Mouse (Mus musculus) adrenal gland, postnatal 36 days (tissue): Measurements from ENCODE around the gene Rps8. TPM values are rescaled to one million over a fixed set of nuclear protein-coding genes. Genes with fewer than 3 reads are reported as not detected.

Experiments used
- microRNA-seq: library from miRNA; unstranded; fragments of <30 nt; microRNA quantifications from one replicate; pipeline ENCODE4 v1.2.0, GENCODE M21; 2021
- total RNA-seq, 2 experiments: library from RNA; stranded (reverse); gene quantifications; 2 replicates each; pipeline ENCODE4 v1.2.3; 2021

The Rps8 gene
- total RNA-seq, 2 experiments from 2014 or later: 1,017 to 1,149 TPM

Small RNA genes within 50 kb of the gene (microRNA-seq; reads per million reads assigned to microRNA genes)
- gene Gm22398: not detected

Other genes with a start within 250 kb of the Rps8 start
- 100 to 1,000 TPM in 1 of 2 experiments, 10 to 100 TPM in 1; 97.9 to 126 TPM for gene Urod, start 161.8 kb downstream of the Rps8 start, total RNA-seq
- 10 to 100 TPM; 22.5 to 26.9 TPM for gene Hectd3, start 160.9 kb downstream of the Rps8 start, total RNA-seq
- gene Eif2b3, start 136.8 kb downstream of the Rps8 start, total RNA-seq: 10 to 100 TPM; 29.0 to 33.6 TPM
- 1 to 10 TPM; 3.5 to 4.5 TPM for gene Ptch2, start 60.2 kb downstream of the Rps8 start, total RNA-seq
- gene Btbd19, start 30.5 kb downstream of the Rps8 start, total RNA-seq: 1 to 10 TPM; 7.0 to 7.9 TPM
- not detected for gene Tctex1d4, start 29.4 kb downstream of the Rps8 start, total RNA-seq
- gene Plk3, start 22.3 kb downstream of the Rps8 start, total RNA-seq: 10 to 100 TPM; 12.8 to 44.6 TPM
- gene Kif2c, start 26.4 kb upstream of the Rps8 start, total RNA-seq: 1 to 10 TPM; 2.1 to 2.3 TPM
- 10 to 100 TPM; 54.2 to 97.3 TPM for gene Tmem53, start 95.7 kb upstream of the Rps8 start, total RNA-seq
- gene Armh1, start 95.9 kb upstream of the Rps8 start, total RNA-seq: 1 to 10 TPM; 2.8 to 3.5 TPM